In genomic region chr6:51459313-51460020, GRCm38 (mm10) we compare ENCODE assay signal across 9 mouse cellular contexts. TPM values are rescaled to one million over a fixed set of nuclear protein-coding genes. Genes with fewer than 3 reads are reported as not detected.
DNase-seq lines count a peak whose midpoint lies in the region; ATAC-seq lines count a peak whose summit lies in the region.
"Had no signal": no experiment of that assay in that cellular context is flagged by ENCODE, and none has a peak within 500 bp of the region (broad histone marks: within the 10 kb centered on the region; RNA-seq: fewer than 3 reads in every experiment).

No protein-coding gene starts in this region.

- H3K4me1 ChIP-seq in hindbrain, embryonic 11.5 days (replicated peaks; ENCODE audit: control insufficient read depth, insufficient read depth, low read length): no peaks in the 10 kb centered on the region
- H3K4me1 ChIP-seq in hindbrain, embryonic 10.5 days (replicated peaks): no peaks in the 10 kb centered on the region
- no peaks in the 10 kb centered on the region; the same call in 1 of the 2 replicates for H3K4me1 ChIP-seq in embryonic facial prominence, embryonic 14.5 days (ENCODE audit: control insufficient read depth, insufficient read depth, low read length)
- H3K4me1 ChIP-seq in limb, embryonic 12.5 days (replicated peaks): no peaks in the 10 kb centered on the region; the same call in 1 of the 2 replicates
- H3K4me1 ChIP-seq in neural tube, embryonic 14.5 days (ENCODE audit: control insufficient read depth, insufficient read depth, low read length): no peaks in the 10 kb centered on the region; the same call in 1 of the 2 replicates
- H3K4me1 ChIP-seq: heart, embryonic 10.5 days had no signal

- H3K9me3 ChIP-seq in hindbrain, embryonic 11.5 days (ENCODE audit: control insufficient read depth, low read length): no peaks in the 10 kb centered on the region
- H3K9me3 ChIP-seq in hindbrain, embryonic 10.5 days: no peaks in the 10 kb centered on the region
- no peaks in the 10 kb centered on the region for H3K9me3 ChIP-seq in embryonic facial prominence, embryonic 14.5 days (ENCODE audit: control insufficient read depth, low read length)
- H3K9me3 ChIP-seq in limb, embryonic 12.5 days: no peaks in the 10 kb centered on the region
- H3K9me3 ChIP-seq in neural tube, embryonic 14.5 days (ENCODE audit: control insufficient read depth, low read length): no peaks in the 10 kb centered on the region
- H3K9me3 ChIP-seq: heart, embryonic 10.5 days had no signal

- peak; percentile 55 for ATAC-seq in hindbrain, embryonic 11.5 days (ENCODE audit: low FRiP score)
- ATAC-seq in embryonic facial prominence, embryonic 14.5 days (ENCODE audit: low read depth): peak; percentile 19
- ATAC-seq in limb, embryonic 12.5 days (ENCODE audit: insufficient number of reproducible peaks, insufficient read depth, low FRiP score, low TSS enrichment, low read depth): peak; percentile 44
- peak; percentile 58 for ATAC-seq in neural tube, embryonic 14.5 days (ENCODE audit: low read depth)

- no peak overlapping the region for H3K4me2 ChIP-seq in hindbrain, embryonic 11.5 days (replicated peaks; ENCODE audit: low read depth, low read length)
- H3K4me2 ChIP-seq in embryonic facial prominence, embryonic 14.5 days (ENCODE audit: low read depth, low read length): no peak overlapping the region
- no peak overlapping the region for H3K4me2 ChIP-seq in limb, embryonic 12.5 days
- no peak overlapping the region for H3K4me2 ChIP-seq in neural tube, embryonic 14.5 days (ENCODE audit: low read depth, low read length)

- no peaks in the 10 kb centered on the region for H3K27me3 ChIP-seq in hindbrain, embryonic 11.5 days (ENCODE audit: control insufficient read depth, insufficient read depth, low read length)
- H3K27me3 ChIP-seq in hindbrain, embryonic 10.5 days (ENCODE audit: insufficient read depth, poor library complexity, severe bottlenecking): no peaks in the 10 kb centered on the region
- no peaks in the 10 kb centered on the region for H3K27me3 ChIP-seq in embryonic facial prominence, embryonic 14.5 days (replicated peaks; ENCODE audit: control insufficient read depth, insufficient read depth, low read length)
- H3K27me3 ChIP-seq in limb, embryonic 12.5 days: no peaks in the 10 kb centered on the region
- H3K27me3 ChIP-seq in neural tube, embryonic 14.5 days (ENCODE audit: control insufficient read depth, insufficient read depth, low read length): no peaks in the 10 kb centered on the region

- no peak overlapping the region for H3K9ac ChIP-seq in hindbrain, embryonic 11.5 days (ENCODE audit: low read depth, low read length)
- H3K9ac ChIP-seq in embryonic facial prominence, embryonic 14.5 days (ENCODE audit: low read depth, low read length): no peak overlapping the region
- no peak overlapping the region for H3K9ac ChIP-seq in limb, embryonic 12.5 days (replicated peaks)
- no peak overlapping the region for H3K9ac ChIP-seq in neural tube, embryonic 14.5 days (replicated peaks; ENCODE audit: low read depth, low read length)

- intact Hi-C loops in gastrocnemius, postnatal 14 days (cut with DNase I; ENCODE audit: low total_unique reads): no loop called here

- H3K36me3 ChIP-seq in hindbrain, embryonic 11.5 days (ENCODE audit: control insufficient read depth, insufficient read depth, low read length): peaks cover 11% of the 10 kb centered on the region
- peaks cover 67% of the 10 kb centered on the region for H3K36me3 ChIP-seq in hindbrain, embryonic 10.5 days
- H3K36me3 ChIP-seq in embryonic facial prominence, embryonic 14.5 days (ENCODE audit: control insufficient read depth, insufficient read depth, low read length): peaks cover 65% of the 10 kb centered on the region
- peaks cover 61% of the 10 kb centered on the region for H3K36me3 ChIP-seq in limb, embryonic 12.5 days
- peaks cover 52% of the 10 kb centered on the region for H3K36me3 ChIP-seq in neural tube, embryonic 14.5 days (ENCODE audit: control insufficient read depth, insufficient read depth, low read length)

- H3K27ac ChIP-seq in hindbrain, embryonic 11.5 days (ENCODE audit: low read depth, low read length): no peak overlapping the region
- no peak overlapping the region for H3K27ac ChIP-seq in hindbrain, embryonic 10.5 days
- no peak overlapping the region for H3K27ac ChIP-seq in embryonic facial prominence, embryonic 14.5 days (replicated peaks; ENCODE audit: low read depth, low read length)
- no peak overlapping the region for H3K27ac ChIP-seq in limb, embryonic 12.5 days
- H3K27ac ChIP-seq in neural tube, embryonic 14.5 days (ENCODE audit: low read depth, low read length): no peak overlapping the region
- H3K27ac ChIP-seq: heart, embryonic 10.5 days had no signal

- 34% methylated on average over 5 of the region's 5 CpGs for WGBS in hindbrain, embryonic 11.5 days
- WGBS in hindbrain, embryonic 10.5 days: 44% methylated on average over 5 of the region's 5 CpGs
- 43% methylated on average over 5 of the region's 5 CpGs for WGBS in embryonic facial prominence, embryonic 14.5 days
- WGBS in limb, embryonic 12.5 days: 39% methylated on average over 5 of the region's 5 CpGs
- 38% methylated on average over 5 of the region's 5 CpGs for WGBS in neural tube, embryonic 14.5 days

- no peak overlapping the region for H3K4me3 ChIP-seq in hindbrain, embryonic 11.5 days (ENCODE audit: low read depth, low read length)
- H3K4me3 ChIP-seq in hindbrain, embryonic 10.5 days: no peak overlapping the region
- H3K4me3 ChIP-seq in embryonic facial prominence, embryonic 14.5 days (ENCODE audit: low read depth, low read length): no peak overlapping the region
- no peak overlapping the region for H3K4me3 ChIP-seq in limb, embryonic 12.5 days (replicated peaks)
- H3K4me3 ChIP-seq in neural tube, embryonic 14.5 days (ENCODE audit: low read depth, low read length): no peak overlapping the region
- H3K4me3 ChIP-seq: heart, embryonic 10.5 days had no signal

- DNase-seq in hindbrain, embryonic 11.5 days (ENCODE audit: low spot score): peak; percentile 56
- no peak for DNase-seq in hindbrain, embryonic 10.5 days (ENCODE audit: low spot score)
- no peak for DNase-seq in embryonic facial prominence, embryonic 14.5 days (ENCODE audit: low spot score)
- no peak for DNase-seq in gastrocnemius, postnatal 14 days
- DNase-seq in cerebellum, adult 9-11 months: no peak
- no peak for DNase-seq in gastrocnemius, postnatal 4 days (ENCODE audit: low spot score in 2 of 2)

RNA-seq across cellular contexts. Expression of gene Hnrnpa2b1, which starts 10.2 kb away (rescaled TPM):
- 1,561 and 1,692 TPM in 2 replicates for polyA plus RNA-seq in hindbrain, embryonic 11.5 days (2014; fragmentation: Nextera tagmentation; extraction: Ambion mirVana)
- 1,586 and 2,252 TPM in 2 replicates for polyA plus RNA-seq in hindbrain, embryonic 10.5 days (2016; fragmentation: Nextera tagmentation; extraction: Ambion mirVana)
- polyA plus RNA-seq in embryonic facial prominence, embryonic 14.5 days (2014; fragmentation: Nextera tagmentation; extraction: Ambion mirVana): 930 and 1,017 TPM in 2 replicates
- 2,291 and 2,602 TPM in 2 replicates for polyA plus RNA-seq in limb, embryonic 12.5 days (2016; fragmentation: Nextera tagmentation; extraction: Ambion mirVana)
- polyA plus RNA-seq in neural tube, embryonic 14.5 days (2014; fragmentation: Nextera tagmentation; extraction: Ambion mirVana): 791 and 971 TPM in 2 replicates
- total RNA-seq in gastrocnemius, postnatal 14 days (2021): 100 to 1,000 TPM; 255 to 265 TPM
- 100 to 1,000 TPM; 490 to 525 TPM for total RNA-seq in gastrocnemius, postnatal 4 days (2021)

RNA-seq across cellular contexts. Expression of gene Cbx3, which starts 10.7 kb away (rescaled TPM):
- 660 and 672 TPM in 2 replicates for polyA plus RNA-seq in hindbrain, embryonic 11.5 days (2014; fragmentation: Nextera tagmentation; extraction: Ambion mirVana)
- polyA plus RNA-seq in hindbrain, embryonic 10.5 days (2016; fragmentation: Nextera tagmentation; extraction: Ambion mirVana): 534 and 612 TPM in 2 replicates
- 411 and 425 TPM in 2 replicates for polyA plus RNA-seq in embryonic facial prominence, embryonic 14.5 days (2014; fragmentation: Nextera tagmentation; extraction: Ambion mirVana)
- polyA plus RNA-seq in limb, embryonic 12.5 days (2016; fragmentation: Nextera tagmentation; extraction: Ambion mirVana): 622 TPM in 2 replicates
- 360 and 386 TPM in 2 replicates for polyA plus RNA-seq in neural tube, embryonic 14.5 days (2014; fragmentation: Nextera tagmentation; extraction: Ambion mirVana)
- 10 to 100 TPM; 48.2 to 55.3 TPM for total RNA-seq in gastrocnemius, postnatal 14 days (2021)
- 100 to 1,000 TPM; 119 to 130 TPM for total RNA-seq in gastrocnemius, postnatal 4 days (2021)

RNA-seq across cellular contexts. Expression of gene Nfe2l3, which starts 27.0 kb away (rescaled TPM):
- 2.6 and 2.7 TPM in 2 replicates for polyA plus RNA-seq in hindbrain, embryonic 11.5 days (2014; fragmentation: Nextera tagmentation; extraction: Ambion mirVana)
- polyA plus RNA-seq in hindbrain, embryonic 10.5 days (2016; fragmentation: Nextera tagmentation; extraction: Ambion mirVana): 1.6 and 2.1 TPM in 2 replicates
- polyA plus RNA-seq in embryonic facial prominence, embryonic 14.5 days (2014; fragmentation: Nextera tagmentation; extraction: Ambion mirVana): 4.0 and 4.1 TPM in 2 replicates
- 0.96 and 1.4 TPM in 2 replicates for polyA plus RNA-seq in limb, embryonic 12.5 days (2016; fragmentation: Nextera tagmentation; extraction: Ambion mirVana)
- polyA plus RNA-seq in neural tube, embryonic 14.5 days (2014; fragmentation: Nextera tagmentation; extraction: Ambion mirVana): 4.2 and 4.6 TPM in 2 replicates
- under 1 TPM in 1 of 2 experiments, not detected in 1; 0.08 TPM for total RNA-seq in gastrocnemius, postnatal 14 days (2021)
- under 1 TPM; 0.23 to 0.25 TPM for total RNA-seq in gastrocnemius, postnatal 4 days (2021)
